Mouse (Mus musculus) midbrain, embryonic 11.5 days (tissue): ENCODE data around the gene Aadacl3. TPM values are rescaled to one million over a fixed set of nuclear protein-coding genes. Genes with fewer than 3 reads are reported as not detected.

ENCODE experiments used
- ATAC-seq: fragments of 200-750 bp; cut with Nextera tagmentation; 2 replicates; pipeline ENCODE4 v1.8.0; 2017; ENCODE audit warnings: moderate TSS enrichment, moderate library complexity; ENCODE audit not compliant: low FRiP score
- DNase-seq: peaks from one replicate; pipeline ENCODE4 v3.0.0; 2015; ENCODE audit warnings: low spot score; ENCODE audit errors: missing footprints
- H3K27ac ChIP-seq: fragments of 300-500 bp; sonication (generic); 2 replicates; pipeline ENCODE4 v1.5.1; 2014; ENCODE audit warnings: low read depth, low read length
- H3K27me3 ChIP-seq: fragments of 300-500 bp; sonication (generic); 2 replicates; pipeline ENCODE4 v1.6.1; 2014; ENCODE audit warnings: mild to moderate bottlenecking, low read length, moderate library complexity, mixed read lengths; ENCODE audit not compliant: control insufficient read depth, insufficient read depth
- H3K36me3 ChIP-seq: fragments of 300-500 bp; sonication (generic); 2 replicates; pipeline ENCODE4 v1.6.1; 2014; ENCODE audit warnings: mild to moderate bottlenecking, low read length, moderate library complexity, mixed read lengths; ENCODE audit not compliant: control insufficient read depth, insufficient read depth
- H3K4me1 ChIP-seq: fragments of 300-500 bp; sonication (generic); 2 replicates; pipeline ENCODE4 v1.6.1; 2014; ENCODE audit warnings: low read length; ENCODE audit not compliant: control insufficient read depth, insufficient read depth
- H3K4me2 ChIP-seq: fragments of 300-500 bp; sonication (generic); 2 replicates; pipeline ENCODE4 v1.6.1; 2014; ENCODE audit warnings: mild to moderate bottlenecking, moderate library complexity
- H3K4me3 ChIP-seq: fragments of 300-500 bp; sonication (generic); 2 replicates; pipeline ENCODE4 v1.5.1; 2014; ENCODE audit warnings: low read depth, low read length
- H3K9ac ChIP-seq: fragments of 300-500 bp; sonication (generic); 2 replicates; pipeline ENCODE4 v1.6.1; 2014; ENCODE audit warnings: low read length
- H3K9me3 ChIP-seq: fragments of 300-500 bp; sonication (generic); 2 replicates; pipeline ENCODE4 v1.6.1; 2016; ENCODE audit warnings: low read length; ENCODE audit not compliant: control insufficient read depth
- WGBS: fragments of 180-500 bp; shearing (Covaris S2); extraction: QIAGEN DNeasy Blood & Tissue Kit; methylation state at CpG from one replicate; pipeline ENCODE4 v1.1.7; 2014; 5-methylcytosine and 5-hydroxymethylcytosine counted together
- polyA plus RNA-seq: library from polyadenylated mRNA; unstranded; fragments of >200 nt; fragmentation: Nextera tagmentation; extraction: Ambion mirVana; gene quantifications from 2 replicates; pipeline ENCODE4 v1.2.1, GENCODE M21; 2014

The Aadacl3 gene
- polyA plus RNA-seq = not detected in 2 replicates

GRCm38 (mm10) chr4:144463656-144464055 lies at the start of gene Aadacl3:
Aadacl3 (minus strand) TSS chr4:144463756.
- H3K36me3 ChIP-seq = no peaks in the 10 kb centered on the region
- no peak within 1 kb of the TSS for H3K9ac ChIP-seq
- peaks cover 4% of the 10 kb centered on the region for H3K9me3 ChIP-seq
- no peaks in the 10 kb centered on the region for H3K27me3 ChIP-seq
- no peaks in the 10 kb centered on the region for H3K4me1 ChIP-seq
- ATAC-seq (no peak), DNase-seq (no peak)
- 68% methylated on average over 3 of the region's 3 CpGs for WGBS
- no peak within 1 kb of the TSS for H3K27ac ChIP-seq
- no peak within 1 kb of the TSS for H3K4me2 ChIP-seq
- H3K4me3 ChIP-seq = no peak within 1 kb of the TSS

- H3K36me3 ChIP-seq = no peaks in the 10 kb centered on the region
- peaks cover 8% of the 10 kb centered on the region for H3K9me3 ChIP-seq
- ATAC-seq = no peak
- DNase-seq = no peak
- WGBS = 91% methylated on average over 1 of the region's 1 CpGs
- no peaks in the 10 kb centered on the region for H3K27me3 ChIP-seq
- no peak overlapping the region for H3K9ac ChIP-seq
- H3K4me1 ChIP-seq = no peaks in the 10 kb centered on the region
- H3K4me2 ChIP-seq = no peak overlapping the region
- H3K4me3 ChIP-seq = no peak overlapping the region
- H3K27ac ChIP-seq = no peak overlapping the region
Measured at GRCm38 (mm10) chr4:144506518-144506917, 43.0 kb upstream of the Aadacl3 start.

GRCm38 (mm10) chr4:144493331-144493730 lies 29.8 kb upstream of the Aadacl3 start:
- Histone ChIP-seq H3K4me2 (no peak overlapping the region), H3K27me3 (no peaks in the 10 kb centered on the region), H3K9me3 (peaks cover 5% of the 10 kb centered on the region; the same call in 1 of the 2 replicates), H3K27ac (no peak overlapping the region), H3K4me3 (no peak overlapping the region), H3K36me3 (no peaks in the 10 kb centered on the region), H3K9ac (no peak overlapping the region), H3K4me1 (no peaks in the 10 kb centered on the region)
- ATAC-seq (no peak), DNase-seq (no peak)

GRCm38 (mm10) chr4:144468091-144468490 lies 4.5 kb upstream of the Aadacl3 start:
- ATAC-seq = no peak
- H3K36me3 ChIP-seq = no peaks in the 10 kb centered on the region
- WGBS = 50% methylated on average over 1 of the region's 1 CpGs

GRCm38 (mm10) chr4:144465206-144465605 lies 1.6 kb upstream of the Aadacl3 start:
- H3K4me1 ChIP-seq = no peaks in the 10 kb centered on the region
- H3K9me3 ChIP-seq = peaks cover 4% of the 10 kb centered on the region
- H3K36me3 ChIP-seq = no peaks in the 10 kb centered on the region
- no peak for ATAC-seq
- 83% methylated on average over 2 of the region's 2 CpGs for WGBS
- DNase-seq = no peak
- no peak overlapping the region for H3K9ac ChIP-seq
- H3K4me3 ChIP-seq = no peak overlapping the region
- H3K4me2 ChIP-seq = no peak overlapping the region
- H3K27me3 ChIP-seq = no peaks in the 10 kb centered on the region
- H3K27ac ChIP-seq = no peak overlapping the region

More at GRCm38 (mm10) chr4:144468091-144468490, 4.5 kb upstream of the Aadacl3 start:
- no peak overlapping the region for H3K27ac ChIP-seq
- H3K4me2 ChIP-seq = no peak overlapping the region
- no peaks in the 10 kb centered on the region for H3K4me1 ChIP-seq
- no peaks in the 10 kb centered on the region for H3K27me3 ChIP-seq
- H3K4me3 ChIP-seq = no peak overlapping the region
- H3K9ac ChIP-seq = no peak overlapping the region
- H3K9me3 ChIP-seq = peaks cover 9% of the 10 kb centered on the region
- no peak for DNase-seq

- no peak within 1 kb of the TSS for H3K4me2 ChIP-seq
- no peaks in the 10 kb centered on the region for H3K4me1 ChIP-seq
- H3K4me3 ChIP-seq = no peak within 1 kb of the TSS
- H3K36me3 ChIP-seq = no peaks in the 10 kb centered on the region
- no peaks in the 10 kb centered on the region for H3K27me3 ChIP-seq
- no peak within 1 kb of the TSS for H3K27ac ChIP-seq
- no peak within 1 kb of the TSS for H3K9ac ChIP-seq
- DNase-seq (no peak), ATAC-seq (no peak)
- peaks cover 14% of the 10 kb centered on the region; the same call in 1 of the 2 replicates for H3K9me3 ChIP-seq
- WGBS = 73% methylated on average over 2 of the region's 2 CpGs
Measured at GRCm38 (mm10) chr4:144453217-144453616, 10.3 kb downstream of the Aadacl3 start, which contains the start of gene Gm9944. Gm9944 (minus strand) TSS chr4:144453317.

GRCm38 (mm10) chr4:144448546-144448945 lies 15.0 kb downstream of the Aadacl3 start:
- Histone ChIP-seq H3K27ac (no peak overlapping the region), H3K4me1 (no peaks in the 10 kb centered on the region), H3K4me3 (no peak overlapping the region), H3K9me3 (no peaks in the 10 kb centered on the region; the same call in 1 of the 2 replicates), H3K9ac (no peak overlapping the region), H3K27me3 (no peaks in the 10 kb centered on the region), H3K4me2 (no peak overlapping the region), H3K36me3 (no peaks in the 10 kb centered on the region)
- ATAC-seq = no peak
- no peak for DNase-seq
- 83% methylated on average over 2 of the region's 2 CpGs for WGBS

- no peaks in the 10 kb centered on the region for H3K27me3 ChIP-seq
- no peak for ATAC-seq
- no peak overlapping the region for H3K9ac ChIP-seq
- no peaks in the 10 kb centered on the region for H3K4me1 ChIP-seq
- 83% methylated on average over 1 of the region's 1 CpGs for whole genome bisulfite sequencing
- H3K36me3 ChIP-seq = no peaks in the 10 kb centered on the region
- no peak overlapping the region for H3K27ac ChIP-seq
- no peak overlapping the region for H3K4me3 ChIP-seq
- H3K4me2 ChIP-seq = no peak overlapping the region
- H3K9me3 ChIP-seq = 0 out of 2 replicates have a peak, but pooled peaks cover 3% of the 10 kb centered on the region
- DNase-seq = no peak
Measured at GRCm38 (mm10) chr4:144441582-144441981, 22.0 kb downstream of the Aadacl3 start.

GRCm38 (mm10) chr4:144441095-144441494 lies 22.5 kb downstream of the Aadacl3 start:
- Histone ChIP-seq H3K9me3 (peaks cover 3% of the 10 kb centered on the region; the same call in 1 of the 2 replicates), H3K4me2 (no peak overlapping the region), H3K4me3 (no peak overlapping the region), H3K36me3 (no peaks in the 10 kb centered on the region), H3K27ac (no peak overlapping the region), H3K27me3 (no peaks in the 10 kb centered on the region), H3K9ac (no peak overlapping the region), H3K4me1 (no peaks in the 10 kb centered on the region)
- ATAC-seq (no peak), DNase-seq (no peak)
- WGBS = 86% methylated on average over 4 of the region's 4 CpGs
